Mouse (Mus musculus) ES-Bruce4 (cell line): ENCODE data around the gene Lrguk. TPM values are rescaled to one million over a fixed set of nuclear protein-coding genes. Genes with fewer than 3 reads are reported as not detected.

ENCODE experiments used
- H3K27ac ChIP-seq: 2 replicates; pipeline ENCODE4 v1.5.1; 2012; ENCODE audit warnings: low read length, inconsistent platforms; ENCODE audit not compliant: insufficient read depth
- H3K27me3 ChIP-seq: 2 replicates; pipeline ENCODE4 v1.6.1; 2012; ENCODE audit warnings: mild to moderate bottlenecking, low read length, inconsistent platforms; ENCODE audit not compliant: control insufficient read depth, poor library complexity, insufficient read depth, severe bottlenecking
- H3K36me3 ChIP-seq: 2 replicates; pipeline ENCODE4 v1.6.1; 2012; ENCODE audit warnings: inconsistent platforms, mild to moderate bottlenecking, low read length, moderate library complexity; ENCODE audit not compliant: control insufficient read depth, poor library complexity, insufficient read depth, severe bottlenecking
- H3K4me1 ChIP-seq: one replicate; pipeline ENCODE4 v1.8.1; 2011; ENCODE audit warnings: low read length; ENCODE audit not compliant: control insufficient read depth, insufficient read depth
- H3K4me3 ChIP-seq: 2 replicates; pipeline ENCODE4 v1.5.1; 2011; ENCODE audit warnings: low read depth, mild to moderate bottlenecking, low read length
- H3K9ac ChIP-seq: 2 replicates; pipeline ENCODE4 v1.6.1; 2012; ENCODE audit warnings: low read depth, mild to moderate bottlenecking, inconsistent platforms; ENCODE audit not compliant: poor library complexity, severe bottlenecking
- H3K9me3 ChIP-seq: replicated peaks from 2 replicates; pipeline ENCODE4 v1.6.1; 2012; ENCODE audit warnings: mild to moderate bottlenecking, low read length, inconsistent platforms; ENCODE audit not compliant: control insufficient read depth, poor library complexity, insufficient read depth, severe bottlenecking
- CTCF ChIP-seq: IDR thresholded peaks from one replicate; pipeline ENCODE4 v1.8.1; 2011; ENCODE audit warnings: low read depth, low read length
- EP300 ChIP-seq: IDR thresholded peaks from 2 replicates; pipeline ENCODE4 v1.6.1; 2011; ENCODE audit warnings: low read depth, low read length; ENCODE audit not compliant: insufficient read depth
- POLR2A ChIP-seq: IDR thresholded peaks from one replicate; pipeline ENCODE4 v1.8.1; 2011; ENCODE audit warnings: low read length; ENCODE audit not compliant: insufficient read depth
- polyA plus RNA-seq: library from polyadenylated mRNA; stranded (reverse); fragments of >200 nt; gene quantifications from 2 replicates; pipeline ENCODE4 v1.2.4, GENCODE M21; 2011; ENCODE audit warnings: low read depth; ENCODE audit not compliant: missing spikeins, insufficient read depth, insufficient read length

The Lrguk gene
- polyA plus RNA-seq, 1 experiment: 1.5 TPM

DNA sequence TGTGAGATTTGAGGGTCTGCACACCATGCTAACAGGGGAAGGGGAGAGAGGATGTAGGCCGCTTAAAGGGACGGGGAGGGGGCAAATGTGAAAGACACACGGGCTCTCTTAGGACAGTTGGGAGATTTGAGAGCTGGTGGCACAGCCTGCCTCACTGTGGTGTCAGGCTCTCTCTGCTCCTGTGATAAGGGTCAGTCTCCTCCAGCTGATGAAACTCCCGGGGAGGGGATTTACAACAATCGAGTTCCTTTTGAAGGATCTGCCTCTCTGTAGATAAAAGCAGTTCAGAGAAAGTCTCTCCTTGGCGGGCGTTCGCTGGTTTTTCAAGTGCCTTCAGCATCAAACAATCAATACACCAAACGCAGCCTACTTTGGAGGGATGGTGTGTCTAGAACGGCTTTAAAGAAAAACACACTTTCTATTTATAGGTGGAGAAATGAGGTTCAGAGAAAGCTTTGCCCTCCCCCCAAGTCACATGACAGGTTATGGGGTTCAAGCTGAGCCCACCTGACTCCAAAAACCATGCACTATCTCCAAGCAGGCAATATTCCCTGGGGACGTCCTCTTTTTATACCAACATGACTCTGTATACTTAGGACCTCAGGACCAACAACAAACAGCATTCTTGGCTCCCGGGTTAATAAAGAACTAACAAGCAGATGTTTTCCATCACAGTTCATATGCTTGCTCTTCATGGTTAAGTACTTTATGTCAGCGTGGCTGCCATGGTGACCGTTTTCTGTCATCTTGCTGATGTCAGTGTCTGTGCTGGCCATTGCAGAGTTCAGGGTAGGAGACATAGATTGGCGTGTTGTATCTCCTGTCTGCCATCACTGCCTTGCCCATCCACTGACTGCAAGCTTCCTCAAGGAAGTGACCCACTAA lies 5.6 kb downstream of the Lrguk start:
- Histone ChIP-seq H3K27ac (no peak overlapping the region), H3K27me3 (no peaks in the 10 kb centered on the region), H3K36me3 (no peaks in the 10 kb centered on the region), H3K4me1 (no peaks in the 10 kb centered on the region), H3K9me3 (no peaks in the 10 kb centered on the region), H3K9ac (no peak overlapping the region), H3K4me3 (no peak overlapping the region)
- no peak for TF ChIP-seq POLR2A
- no peak for TF ChIP-seq EP300
- no peak for TF ChIP-seq CTCF

- no peaks in the 10 kb centered on the region for H3K36me3 ChIP-seq
- H3K27me3 ChIP-seq: no peaks in the 10 kb centered on the region
- no peak for TF ChIP-seq EP300
- TF ChIP-seq CTCF: peak; percentile 78
- no peak for TF ChIP-seq POLR2A
- H3K4me3 ChIP-seq: no peak overlapping the region
- H3K4me1 ChIP-seq: no peaks in the 10 kb centered on the region
- no peak overlapping the region for H3K9ac ChIP-seq
- H3K9me3 ChIP-seq: no peaks in the 10 kb centered on the region
- no peak overlapping the region for H3K27ac ChIP-seq
These were observed 11.5 kb downstream of the Lrguk start for GRCm38 (mm10) chr6:34040624-34041235.

DNA sequence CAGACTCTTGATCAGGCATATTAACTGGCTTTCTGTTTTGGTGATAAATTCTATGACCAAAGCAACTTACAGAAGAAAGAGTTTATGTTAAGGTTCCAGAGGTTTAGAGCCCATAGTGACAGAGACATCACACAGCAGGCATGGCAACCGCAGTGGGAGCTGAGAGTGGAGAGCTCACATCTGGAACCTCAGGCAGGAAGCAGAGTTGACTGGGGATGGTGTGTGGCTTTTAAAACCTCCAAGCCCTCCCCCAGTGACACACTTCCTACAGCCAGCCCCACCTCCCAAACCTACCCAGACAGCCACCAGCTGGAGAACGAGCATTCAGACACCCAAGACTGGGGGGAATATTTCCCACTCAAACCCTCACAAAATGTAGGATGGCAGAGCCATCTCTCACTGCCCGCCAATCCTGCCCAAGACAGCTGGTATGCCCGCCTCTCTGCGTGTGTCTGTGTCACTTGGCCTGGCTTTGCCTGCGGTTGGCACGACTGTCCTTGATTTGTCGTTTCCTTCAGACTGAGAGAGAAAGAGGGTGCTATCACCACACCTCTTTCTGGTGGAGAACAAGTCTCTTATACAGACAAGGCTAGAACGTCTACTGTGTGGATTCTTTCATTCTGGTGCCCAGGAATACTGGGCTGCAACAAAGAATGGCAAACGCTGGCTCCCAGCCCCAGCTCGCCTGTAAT lies 12.5 kb downstream of the Lrguk start:
- no peaks in the 10 kb centered on the region for H3K4me1 ChIP-seq
- H3K4me3 ChIP-seq: no peak overlapping the region
- H3K27ac ChIP-seq: no peak overlapping the region
- TF ChIP-seq POLR2A (no peak), EP300 (no peak), CTCF (no peak)
- no peaks in the 10 kb centered on the region for H3K36me3 ChIP-seq
- no peak overlapping the region for H3K9ac ChIP-seq
- no peaks in the 10 kb centered on the region for H3K27me3 ChIP-seq
- no peaks in the 10 kb centered on the region for H3K9me3 ChIP-seq

DNA sequence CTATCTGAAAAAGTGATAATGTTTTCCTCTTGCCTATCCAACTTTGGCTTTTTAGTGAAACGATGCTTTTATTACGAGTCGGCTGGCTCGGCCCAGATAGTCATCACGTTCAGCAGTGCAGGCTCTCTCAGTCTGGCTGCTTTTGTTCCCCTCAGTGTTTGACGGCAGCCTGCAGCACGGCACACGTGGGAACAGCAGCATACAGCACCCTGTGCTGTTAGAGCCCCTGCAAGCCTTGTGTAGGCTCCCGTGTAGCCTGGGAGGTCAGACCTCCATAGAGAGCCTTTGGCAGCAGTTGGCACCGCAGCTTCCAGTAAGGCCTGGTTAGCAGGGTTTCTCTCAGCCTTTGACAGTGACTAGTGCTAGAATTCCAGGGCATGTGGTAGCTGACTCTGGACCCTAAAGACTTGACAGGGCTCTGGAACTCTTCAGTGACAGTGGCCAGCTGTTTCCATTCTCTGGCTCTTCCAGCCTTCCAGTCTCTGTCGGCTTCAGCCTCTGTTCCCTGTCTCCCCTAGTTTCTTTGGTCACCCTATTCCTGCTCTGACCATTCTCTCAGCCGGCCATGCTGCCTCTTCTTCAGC lies 15.1 kb downstream of the Lrguk start:
- H3K27me3 ChIP-seq: no peaks in the 10 kb centered on the region
- no peak overlapping the region for H3K9ac ChIP-seq
- no peaks in the 10 kb centered on the region for H3K9me3 ChIP-seq
- no peaks in the 10 kb centered on the region for H3K36me3 ChIP-seq
- no peak overlapping the region for H3K4me3 ChIP-seq
- no peaks in the 10 kb centered on the region for H3K4me1 ChIP-seq
- no peak for TF ChIP-seq CTCF
- TF ChIP-seq EP300: no peak
- no peak overlapping the region for H3K27ac ChIP-seq

GRCm38 (mm10) chr6:34044846-34045540 lies 15.7 kb downstream of the Lrguk start:
- no peak for TF ChIP-seq EP300
- TF ChIP-seq CTCF: no peak
- no peak for TF ChIP-seq POLR2A
- Histone ChIP-seq H3K27ac (no peak overlapping the region), H3K9ac (no peak overlapping the region), H3K27me3 (no peaks in the 10 kb centered on the region), H3K4me1 (no peaks in the 10 kb centered on the region), H3K9me3 (no peaks in the 10 kb centered on the region), H3K36me3 (no peaks in the 10 kb centered on the region), H3K4me3 (no peak overlapping the region)
